Mouse (Mus musculus) liver, postnatal 0 days (tissue): ENCODE results near the gene Rsph3b.
"Not testable (repeated sequence)": the region's sequence is repeated elsewhere in the genome, so short reads cannot be mapped to it uniquely, and the experiment has no call there.

Experiments used
- CTCF ChIP-seq: sonication (generic); IDR thresholded peaks from 2 replicates; pipeline ENCODE4 v1.5.1; 2016; ENCODE audit warnings: antibody characterized with exemption, low read depth
- EP300 ChIP-seq: IDR thresholded peaks from 2 replicates; pipeline ENCODE4 v1.6.1; 2016; ENCODE audit warnings: antibody characterized with exemption, low read depth, mild to moderate bottlenecking

DNA sequence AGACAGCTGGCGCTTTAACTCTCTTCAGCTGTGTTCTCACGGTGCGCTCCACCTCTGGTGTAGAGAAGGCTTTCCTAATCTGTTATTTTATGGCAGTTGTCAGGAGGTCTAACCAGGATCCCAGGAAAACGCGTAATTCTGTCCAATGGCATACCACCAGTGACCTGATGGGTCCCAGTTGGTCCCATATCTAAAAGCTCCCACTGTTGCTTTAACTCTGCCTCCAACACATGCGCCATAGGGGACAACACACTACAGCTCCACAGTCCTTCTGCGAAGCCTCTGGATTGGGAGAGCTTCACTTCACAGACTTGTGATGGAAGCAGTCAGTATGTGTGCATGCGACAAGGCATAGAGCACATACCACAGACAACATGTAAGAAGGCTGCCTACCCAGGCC is 31.7 kb upstream of the Rsph3b start:
- not testable (repeated sequence) for TF ChIP-seq CTCF, EP300
